Mouse (Mus musculus) testis, adult 2 months (tissue): ENCODE data around the gene Zdhhc14. TPM values are rescaled to one million over a fixed set of nuclear protein-coding genes. Genes with fewer than 3 reads are reported as not detected.

ENCODE experiments used
- H3K27ac ChIP-seq: fragments of 200-500 bp; 2 replicates; pipeline ENCODE4 v1.5.1; 2012; ENCODE audit warnings: low read depth, low read length; ENCODE audit not compliant: control insufficient read depth, insufficient read depth
- H3K27me3 ChIP-seq: fragments of 200-500 bp; 2 replicates; pipeline ENCODE4 v1.6.1; 2012; ENCODE audit warnings: mild to moderate bottlenecking, low read length, moderate library complexity; ENCODE audit not compliant: control insufficient read depth, insufficient read depth
- H3K36me3 ChIP-seq: fragments of 200-500 bp; 2 replicates; pipeline ENCODE4 v1.6.1; 2012; ENCODE audit warnings: mild to moderate bottlenecking, low read length; ENCODE audit not compliant: control insufficient read depth, insufficient read depth
- H3K4me1 ChIP-seq: fragments of 200-500 bp; 2 replicates; pipeline ENCODE4 v1.6.1; 2012; ENCODE audit warnings: low read length; ENCODE audit not compliant: control insufficient read depth, insufficient read depth
- H3K4me3 ChIP-seq: fragments of 200-500 bp; 2 replicates; pipeline ENCODE4 v1.5.1; 2012; ENCODE audit warnings: low read depth, mild to moderate bottlenecking, low read length, moderate library complexity, mixed read lengths; ENCODE audit not compliant: control insufficient read depth
- CTCF ChIP-seq: fragments of 200-500 bp; IDR thresholded peaks from 2 replicates; pipeline ENCODE4 v1.5.1; 2012; ENCODE audit warnings: low read depth, mild to moderate bottlenecking, inconsistent platforms, low read length, moderate library complexity; ENCODE audit not compliant: control insufficient read depth, insufficient read depth, insufficient replicate concordance
- POLR2A ChIP-seq: fragments of 200-500 bp; IDR thresholded peaks from 2 replicates; pipeline ENCODE4 v1.6.1; 2012; ENCODE audit warnings: low read depth, mild to moderate bottlenecking, inconsistent platforms, low read length, moderate library complexity; ENCODE audit not compliant: control insufficient read depth
- polyA plus RNA-seq: library from polyadenylated mRNA; depleted of rRNA; stranded (reverse); fragments of >200 nt; gene quantifications from 2 replicates; pipeline ENCODE4 v1.2.3, GENCODE M21; 2012

Gene Zdhhc14
- polyA plus RNA-seq, 1 experiment: 3.9 TPM

DNA sequence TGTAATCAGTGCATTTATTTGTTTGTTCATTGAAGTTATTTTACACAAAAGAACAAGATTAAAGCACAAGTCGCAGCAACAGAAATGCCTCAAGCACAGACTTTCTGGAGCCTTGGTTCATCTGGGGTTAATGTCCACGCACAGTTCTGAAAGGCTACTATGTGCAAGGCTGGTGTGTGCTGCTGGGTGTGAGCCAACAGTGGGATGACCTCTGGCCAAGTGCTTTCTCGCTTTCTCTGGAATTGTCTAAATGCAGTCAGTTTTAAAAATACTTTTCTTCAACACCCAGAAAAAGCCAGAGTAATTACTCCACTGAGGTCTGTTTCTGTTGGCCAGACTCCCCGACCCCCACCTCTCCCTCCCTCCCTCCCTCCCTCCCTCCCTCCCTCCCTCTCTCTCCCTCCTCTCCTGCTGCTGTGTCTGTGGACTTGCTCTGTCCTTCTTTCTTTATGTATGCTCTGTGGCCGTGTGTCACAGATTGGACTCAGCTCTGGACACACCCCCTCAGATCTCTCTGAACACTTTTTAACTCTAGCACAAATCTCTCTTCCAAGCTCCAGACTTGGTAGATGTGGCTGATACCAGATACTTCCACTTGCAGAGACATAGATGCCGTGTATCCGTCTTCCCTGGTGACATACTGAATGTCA lies 206.2 kb downstream of the Zdhhc14 start:
- TF ChIP-seq CTCF (no peak), POLR2A (no peak)
- no peak overlapping the region for H3K27ac ChIP-seq
- H3K4me1 ChIP-seq: peaks cover 10% of the 10 kb centered on the region
- H3K4me3 ChIP-seq: no peak overlapping the region
- H3K27me3 ChIP-seq: no peaks in the 10 kb centered on the region
- no peaks in the 10 kb centered on the region for H3K36me3 ChIP-seq

DNA sequence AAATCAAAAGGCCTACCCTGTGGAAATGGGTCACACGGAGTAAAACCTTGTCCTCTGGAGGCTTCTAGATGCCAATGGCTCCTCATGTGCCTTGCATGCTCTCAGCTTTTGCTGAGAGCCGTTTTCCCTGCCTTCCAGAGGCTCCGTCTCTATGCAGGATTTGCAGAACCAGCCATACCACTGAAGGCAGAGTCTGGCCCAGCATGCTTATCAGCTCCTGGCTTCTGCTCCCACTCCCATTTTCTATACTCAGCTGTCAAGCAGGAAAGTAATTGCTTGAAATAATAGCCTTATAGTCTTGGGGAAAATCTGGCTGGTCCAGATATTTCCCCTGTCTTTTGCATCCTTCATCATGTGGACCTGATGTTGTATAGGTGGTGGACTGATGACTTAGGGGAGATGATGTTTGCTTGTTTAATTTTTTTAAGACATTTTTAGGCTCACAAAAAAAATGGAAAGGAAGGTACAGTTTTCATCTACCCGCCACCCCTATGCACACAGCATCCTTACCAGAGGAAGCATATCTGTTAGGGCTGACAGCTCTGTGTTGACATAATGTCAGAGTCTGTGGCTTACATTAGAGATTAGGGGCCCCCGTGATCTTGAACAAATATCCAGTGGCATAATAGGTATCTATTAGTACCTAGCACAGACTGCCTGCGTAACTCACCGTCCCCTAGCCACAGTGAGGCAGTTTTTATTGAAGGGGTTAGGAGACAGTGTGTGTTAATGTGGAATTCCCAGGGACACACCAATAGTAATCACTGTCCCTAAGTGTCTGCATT lies 218.2 kb downstream of the Zdhhc14 start:
- Histone ChIP-seq H3K36me3 (no peaks in the 10 kb centered on the region), H3K27me3 (no peaks in the 10 kb centered on the region), H3K4me1 (no peaks in the 10 kb centered on the region), H3K27ac (no peak overlapping the region), H3K4me3 (no peak overlapping the region)
- TF ChIP-seq CTCF (no peak), POLR2A (no peak)

DNA sequence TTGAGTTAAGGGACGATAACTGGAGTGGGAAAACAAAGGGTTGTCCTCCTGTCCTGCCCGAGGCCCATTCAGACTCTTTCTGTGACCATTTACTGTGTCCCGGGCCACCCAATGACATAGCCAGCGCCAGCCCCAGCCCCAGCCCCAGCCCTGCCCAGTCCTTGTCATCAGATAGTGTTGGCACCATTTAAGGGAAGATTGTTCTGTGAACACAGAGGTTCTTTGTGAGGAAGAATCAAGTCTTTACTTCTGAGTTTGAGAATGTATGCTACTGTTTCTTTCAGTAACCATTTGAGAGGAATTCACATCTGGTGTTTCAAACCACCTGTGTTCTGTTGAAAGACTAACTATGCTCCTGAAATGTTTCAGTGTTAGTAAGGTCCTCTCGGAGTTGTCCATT lies 219.5 kb downstream of the Zdhhc14 start:
- H3K27ac ChIP-seq: no peak overlapping the region
- no peak overlapping the region for H3K4me3 ChIP-seq
- no peaks in the 10 kb centered on the region for H3K4me1 ChIP-seq
- H3K27me3 ChIP-seq: no peaks in the 10 kb centered on the region
- no peaks in the 10 kb centered on the region for H3K36me3 ChIP-seq
- TF ChIP-seq CTCF (no peak), POLR2A (no peak)

DNA sequence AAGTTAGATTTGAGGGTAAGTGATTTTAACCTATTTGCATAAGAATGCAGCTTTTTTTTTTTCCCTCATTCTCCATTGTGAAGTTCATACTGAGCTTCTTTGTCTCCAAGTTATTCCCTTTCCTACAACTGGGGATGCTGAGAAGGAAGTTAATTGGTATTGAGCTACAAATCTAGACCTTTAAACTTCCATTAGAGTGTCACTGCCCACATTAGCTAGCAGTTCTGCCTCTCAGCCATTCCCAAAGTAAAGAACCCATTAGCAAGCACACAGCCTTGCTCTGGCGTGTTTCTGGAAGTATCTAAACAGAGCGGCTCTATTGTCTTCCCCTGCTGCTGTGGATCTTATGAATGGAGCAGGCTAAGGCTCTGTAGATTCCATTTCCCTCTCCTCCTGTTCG lies 220.8 kb downstream of the Zdhhc14 start:
- H3K27me3 ChIP-seq: no peaks in the 10 kb centered on the region
- no peak overlapping the region for H3K27ac ChIP-seq
- no peaks in the 10 kb centered on the region for H3K36me3 ChIP-seq
- H3K4me1 ChIP-seq: peaks cover 2% of the 10 kb centered on the region; the same call in 1 of the 2 replicates
- no peak overlapping the region for H3K4me3 ChIP-seq
- no peak for TF ChIP-seq CTCF
- TF ChIP-seq POLR2A: no peak

DNA sequence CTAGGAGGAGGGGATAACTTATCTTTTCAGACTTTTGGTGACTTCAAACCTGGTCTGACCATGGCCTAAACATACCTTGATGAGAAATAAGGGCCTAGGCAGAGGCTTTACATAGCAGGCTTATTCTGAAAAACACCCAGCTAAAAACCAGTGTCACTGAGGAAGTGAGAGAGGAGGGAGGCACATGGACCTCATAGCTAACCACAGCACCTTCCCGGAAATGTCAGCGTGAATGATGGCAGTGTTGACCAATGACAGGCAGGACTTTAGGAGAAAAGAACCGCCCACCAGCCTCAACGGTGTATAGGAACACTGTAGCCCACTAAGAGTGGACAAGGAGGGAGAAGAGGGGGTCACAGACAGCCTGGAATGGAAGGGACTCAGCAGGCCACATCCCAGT lies 224.6 kb downstream of the Zdhhc14 start:
- TF ChIP-seq CTCF: no peak
- TF ChIP-seq POLR2A: no peak
- Histone ChIP-seq H3K4me1 (peaks cover 10% of the 10 kb centered on the region), H3K36me3 (no peaks in the 10 kb centered on the region), H3K27ac (no peak overlapping the region), H3K27me3 (no peaks in the 10 kb centered on the region), H3K4me3 (no peak overlapping the region)

DNA sequence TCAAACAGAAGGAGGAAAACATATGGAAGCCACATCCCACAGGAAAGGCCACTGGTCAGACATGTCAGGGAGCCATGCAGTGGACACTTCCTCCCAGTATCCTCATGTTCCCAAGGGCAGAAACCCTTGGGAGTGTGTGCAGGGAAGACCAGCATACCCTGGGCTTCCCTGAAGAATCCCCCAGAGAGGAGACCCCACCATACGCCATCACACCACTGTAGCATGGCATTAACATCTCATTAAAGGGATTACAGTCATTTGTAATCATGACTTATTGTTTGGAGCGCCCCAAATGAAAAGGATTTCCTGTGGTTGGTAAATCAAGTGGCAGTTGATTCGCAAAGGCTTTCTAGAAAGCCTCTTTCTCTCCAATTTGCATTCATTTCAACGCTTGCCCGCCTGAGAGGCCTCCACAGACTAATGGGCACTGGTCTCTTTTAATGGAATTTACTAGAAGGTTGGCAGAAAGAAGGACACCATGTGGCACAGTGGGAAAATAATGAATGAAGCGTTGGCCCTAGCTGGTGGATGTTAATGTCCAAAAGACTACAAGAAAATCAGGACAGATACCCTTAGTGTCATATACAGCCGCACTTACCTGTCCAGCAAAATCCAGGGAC lies 226.5 kb downstream of the Zdhhc14 start:
- no peaks in the 10 kb centered on the region for H3K36me3 ChIP-seq
- TF ChIP-seq POLR2A (no peak), CTCF (no peak)
- H3K27ac ChIP-seq: no peak overlapping the region
- peak overlapping the region; percentile 53 for H3K4me3 ChIP-seq
- peaks cover 10% of the 10 kb centered on the region for H3K4me1 ChIP-seq
- H3K27me3 ChIP-seq: no peaks in the 10 kb centered on the region

DNA sequence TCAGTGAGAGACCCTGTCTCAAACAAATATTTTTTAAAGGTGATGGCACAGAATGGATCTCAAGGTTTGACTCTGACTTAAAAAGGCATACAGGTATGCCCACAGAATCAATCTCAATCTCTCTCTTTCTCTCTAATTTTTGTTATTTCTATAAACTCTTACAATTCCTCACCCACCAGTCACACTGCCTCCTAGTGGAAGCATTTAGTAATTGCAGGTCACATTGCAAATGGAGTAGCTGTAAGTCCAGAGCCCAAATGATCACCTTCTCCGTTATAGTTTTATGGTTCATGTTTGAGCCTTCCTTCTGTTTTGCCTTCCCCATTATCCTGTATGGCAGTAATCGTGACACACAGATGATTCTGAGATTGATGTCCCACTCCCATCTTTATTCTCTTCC lies 230.4 kb downstream of the Zdhhc14 start:
- Histone ChIP-seq H3K4me1 (peaks cover 8% of the 10 kb centered on the region), H3K27ac (peak overlapping the region; percentile 33; the same call in 1 of the 2 replicates)
- TF ChIP-seq CTCF (peak; percentile 7; the same call in 1 of the 2 replicates), POLR2A (no peak)

More for the DNA sequence above, 230.4 kb downstream of the Zdhhc14 start:
- H3K27me3 ChIP-seq: no peaks in the 10 kb centered on the region
- H3K36me3 ChIP-seq: no peaks in the 10 kb centered on the region
- no peak overlapping the region for H3K4me3 ChIP-seq
